Mouse (Mus musculus) spleen, adult 2 months (tissue): Measurements from ENCODE around the gene Prmt2. TPM values are rescaled to one million over a fixed set of nuclear protein-coding genes. Genes with fewer than 3 reads are reported as not detected.

ENCODE experiments used
- DNase-seq, 2 experiments: peaks; one replicate each; pipeline versions ENCODE4 v3.0.0 to v3.0.0-alpha.2; 2012 to 2021; ENCODE audit warnings: low spot score in 2 of 2, low read depth in 1 of 2
- H3K27ac ChIP-seq: fragments of 200-500 bp; 2 replicates; pipeline ENCODE4 v1.5.1; 2012; ENCODE audit warnings: low read length, inconsistent platforms; ENCODE audit not compliant: insufficient read depth
- H3K27me3 ChIP-seq: fragments of 200-500 bp; 2 replicates; pipeline ENCODE4 v1.6.1; 2012; ENCODE audit warnings: mild to moderate bottlenecking, moderate library complexity, low read length, inconsistent platforms; ENCODE audit not compliant: control insufficient read depth, insufficient read depth
- H3K36me3 ChIP-seq: fragments of 200-500 bp; 2 replicates; pipeline ENCODE4 v1.6.1; 2012; ENCODE audit warnings: mild to moderate bottlenecking, low read length, inconsistent platforms; ENCODE audit not compliant: control insufficient read depth, insufficient read depth
- H3K4me1 ChIP-seq: fragments of 200-500 bp; 2 replicates; pipeline ENCODE4 v1.6.1; 2011; ENCODE audit warnings: inconsistent platforms; ENCODE audit not compliant: control insufficient read depth, insufficient read depth, insufficient read length
- H3K4me3 ChIP-seq: fragments of 200-500 bp; 2 replicates; pipeline ENCODE4 v1.5.1; 2011; ENCODE audit warnings: mild to moderate bottlenecking, inconsistent platforms; ENCODE audit not compliant: insufficient read depth, insufficient read length; ENCODE audit errors: extremely low read depth
- CTCF ChIP-seq: fragments of 200-500 bp; IDR thresholded peaks from 2 replicates; pipeline ENCODE4 v1.5.1; 2011; ENCODE audit warnings: mild to moderate bottlenecking, inconsistent platforms; ENCODE audit not compliant: insufficient read depth, insufficient read length, insufficient replicate concordance; ENCODE audit errors: extremely low read depth
- POLR2A ChIP-seq: fragments of 200-500 bp; IDR thresholded peaks from 2 replicates; pipeline ENCODE4 v1.6.1; 2011; ENCODE audit warnings: low read depth, low read length, inconsistent platforms
- WGBS: fragments of 180-500 bp; shearing (Covaris S2); methylation state at CpG from one replicate; pipeline ENCODE4 v1.1.7; 2018; 5-methylcytosine and 5-hydroxymethylcytosine counted together
- polyA plus RNA-seq: library from polyadenylated mRNA; depleted of rRNA; stranded (reverse); fragments of >200 nt; gene quantifications from 2 replicates; pipeline ENCODE4 v1.2.3, GENCODE M21; 2012; rRNA removed

The Prmt2 gene
- polyA plus RNA-seq, 1 experiment = 17.1 TPM

DNA sequence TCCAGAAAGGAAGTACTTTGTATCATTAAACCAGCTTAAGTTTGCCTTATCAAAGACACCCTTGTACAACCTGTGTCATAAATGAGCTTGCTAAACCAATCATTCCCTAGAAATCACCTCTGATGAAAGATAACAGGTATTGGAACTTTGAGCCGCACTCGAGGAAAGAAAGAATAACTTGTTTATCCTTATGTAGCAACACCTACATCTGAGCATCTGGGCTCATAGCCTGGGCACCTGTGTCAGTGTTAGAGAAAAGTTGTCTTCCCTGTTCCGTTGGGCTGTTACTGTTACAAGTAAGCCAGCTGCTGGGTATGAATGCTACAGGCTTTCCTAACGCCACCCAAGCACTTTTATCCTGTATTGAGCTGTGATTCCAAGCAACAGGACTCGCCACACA lies 80.1 kb downstream of the Prmt2 start:
- Histone ChIP-seq H3K4me1 (no peaks in the 10 kb centered on the region), H3K27ac (no peak overlapping the region), H3K4me3 (no peak overlapping the region), H3K27me3 (no peaks in the 10 kb centered on the region), H3K36me3 (no peaks in the 10 kb centered on the region)
- 81% methylated on average over 5 of the region's 5 CpGs for WGBS
- no peak for TF ChIP-seq CTCF
- TF ChIP-seq POLR2A = no peak
- DNase-seq = no peak

Other genes starting within 250 kb of the Prmt2 start
- 5.7 TPM in 2 replicates for gene Zfp280b, start 205.2 kb downstream of the Prmt2 start, polyA plus RNA-seq
- not detected in 2 replicates for gene Slc5a4b, start 126.9 kb downstream of the Prmt2 start, polyA plus RNA-seq
- gene Slc5a4a, start 90.4 kb downstream of the Prmt2 start, polyA plus RNA-seq = not detected in 2 replicates
- gene S100b, start 16.0 kb upstream of the Prmt2 start, polyA plus RNA-seq = 0.70 TPM in 1 of 2 replicates, not detected in the other
- gene Dip2a, start 107.4 kb upstream of the Prmt2 start, polyA plus RNA-seq = 6.9 and 7.1 TPM in 2 replicates
- not detected in 2 replicates for gene AC141477.1, start 202.6 kb upstream of the Prmt2 start, polyA plus RNA-seq
- 18.4 and 21.1 TPM in 2 replicates for gene Pcnt, start 204.9 kb upstream of the Prmt2 start, polyA plus RNA-seq
- not detected in 2 replicates for gene 2610028H24Rik, start 211.2 kb upstream of the Prmt2 start, polyA plus RNA-seq
- 16.0 and 16.6 TPM in 2 replicates for gene Mcm3ap, start 231.1 kb upstream of the Prmt2 start, polyA plus RNA-seq
- gene Ybey, start 231.2 kb upstream of the Prmt2 start, polyA plus RNA-seq = 2.4 and 3.1 TPM in 2 replicates